Mouse (Mus musculus) megakaryocyte, embryonic 14.5 days (primary cell): ENCODE results near the gene 2010111I01Rik. TPM values are rescaled to one million over a fixed set of nuclear protein-coding genes. Genes with fewer than 3 reads are reported as not detected.
"Not testable (repeated sequence)": the region's sequence is repeated elsewhere in the genome, so short reads cannot be mapped to it uniquely, and the experiment has no call there.

Source experiments
- H3K27me3 ChIP-seq: replicated peaks from 2 replicates; pipeline ENCODE3; 2012; ENCODE audit warnings: inconsistent platforms
- H3K36me3 ChIP-seq: replicated peaks from 2 replicates; pipeline ENCODE3; 2012; ENCODE audit warnings: low read length, inconsistent platforms, mixed read lengths
- H3K4me1 ChIP-seq: 2 replicates; pipeline ENCODE4 v1.6.1; 2012; ENCODE audit warnings: inconsistent platforms
- H3K4me3 ChIP-seq: replicated peaks from 2 replicates; pipeline ENCODE3; 2012; ENCODE audit warnings: moderate library complexity, mild to moderate bottlenecking, inconsistent platforms
- H3K9me3 ChIP-seq: 2 replicates; pipeline ENCODE4 v1.6.1; 2012; ENCODE audit warnings: inconsistent platforms
- FLI1 ChIP-seq: IDR thresholded peaks from 2 replicates; pipeline ENCODE4 v1.6.1; 2012; ENCODE audit warnings: low read length, inconsistent platforms, mixed read lengths
- GATA1 ChIP-seq: IDR thresholded peaks from 3 replicates; pipeline ENCODE4 v1.6.1; 2012; ENCODE audit warnings: mixed read lengths, low read length, inconsistent platforms, borderline replicate concordance
- polyA plus RNA-seq: library from polyadenylated mRNA; stranded (reverse); fragments of >175 nt; gene quantifications from 2 replicates; pipeline ENCODE4 v1.2.3, GENCODE M21; 2012; ENCODE audit warnings: low replicate concordance; ENCODE audit not compliant: insufficient read depth

The 2010111I01Rik gene
- polyA plus RNA-seq, 1 experiment, result 46.5 TPM

DNA sequence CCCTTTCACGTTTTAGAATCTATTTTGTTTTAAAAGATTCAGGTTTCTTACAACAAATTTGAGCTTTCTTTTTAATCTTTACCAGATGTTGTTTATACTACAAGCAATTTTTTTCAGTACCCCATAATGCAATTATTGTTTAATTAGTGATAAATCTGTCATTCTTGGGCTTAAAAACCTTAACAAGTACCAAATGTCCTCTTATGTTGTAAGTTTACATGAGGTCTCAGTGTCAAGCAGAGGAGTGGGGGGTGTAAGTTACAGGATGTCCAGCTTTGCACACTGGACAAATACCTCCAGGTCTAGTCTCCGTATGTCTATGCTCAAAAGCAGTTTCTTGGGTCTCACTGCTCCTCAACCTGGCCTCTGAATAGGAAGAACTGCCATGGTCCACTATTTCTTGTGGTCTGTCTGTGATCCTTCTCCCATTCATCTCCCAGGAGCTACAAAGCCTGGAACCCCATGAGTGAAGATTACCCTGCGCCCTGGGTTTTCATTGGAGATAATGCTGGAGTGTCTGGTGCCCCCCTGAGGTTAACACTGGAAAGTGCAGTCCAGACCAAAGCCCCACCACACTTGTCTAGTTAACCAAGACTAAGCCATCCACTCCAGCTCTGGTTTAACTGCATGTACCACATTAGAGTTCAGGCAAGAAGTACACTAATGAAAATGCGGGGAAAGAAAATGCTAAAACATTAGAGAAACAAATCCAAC, 370.9 kb downstream of the 2010111I01Rik start:
- H3K36me3 ChIP-seq, result no peaks in the 10 kb centered on the region
- H3K4me3 ChIP-seq, result no peak overlapping the region
- no peaks in the 10 kb centered on the region; the same call in 1 of the 2 replicates for H3K4me1 ChIP-seq
- H3K27me3 ChIP-seq, result peaks cover 28% of the 10 kb centered on the region
- no peaks in the 10 kb centered on the region for H3K9me3 ChIP-seq
- TF ChIP-seq FLI1 (no peak), GATA1 (no peak)

GRCm38 (mm10) chr13:63336335-63336734, 371.6 kb downstream of the 2010111I01Rik start:
- no peaks in the 10 kb centered on the region; the same call in none of the 2 replicates for H3K4me1 ChIP-seq
- TF ChIP-seq FLI1 (no peak), GATA1 (no peak)
- H3K27me3 ChIP-seq, result peaks cover 32% of the 10 kb centered on the region
- no peaks in the 10 kb centered on the region for H3K36me3 ChIP-seq
- H3K4me3 ChIP-seq, result no peak overlapping the region
- H3K9me3 ChIP-seq, result no peaks in the 10 kb centered on the region

- no peak overlapping the region for H3K4me3 ChIP-seq
- peaks cover 42% of the 10 kb centered on the region for H3K27me3 ChIP-seq
- H3K4me1 ChIP-seq, result peaks cover 10% of the 10 kb centered on the region
- TF ChIP-seq GATA1 (no peak), FLI1 (no peak)
- H3K36me3 ChIP-seq, result no peaks in the 10 kb centered on the region
- H3K9me3 ChIP-seq, result no peaks in the 10 kb centered on the region
Measured at GRCm38 (mm10) chr13:63337239-63337960, 372.7 kb downstream of the 2010111I01Rik start.

GRCm38 (mm10) chr13:63339946-63340345, 375.3 kb downstream of the 2010111I01Rik start:
- peaks cover 43% of the 10 kb centered on the region for H3K27me3 ChIP-seq
- no peaks in the 10 kb centered on the region for H3K9me3 ChIP-seq
- TF ChIP-seq FLI1 (no peak), GATA1 (no peak)

DNA sequence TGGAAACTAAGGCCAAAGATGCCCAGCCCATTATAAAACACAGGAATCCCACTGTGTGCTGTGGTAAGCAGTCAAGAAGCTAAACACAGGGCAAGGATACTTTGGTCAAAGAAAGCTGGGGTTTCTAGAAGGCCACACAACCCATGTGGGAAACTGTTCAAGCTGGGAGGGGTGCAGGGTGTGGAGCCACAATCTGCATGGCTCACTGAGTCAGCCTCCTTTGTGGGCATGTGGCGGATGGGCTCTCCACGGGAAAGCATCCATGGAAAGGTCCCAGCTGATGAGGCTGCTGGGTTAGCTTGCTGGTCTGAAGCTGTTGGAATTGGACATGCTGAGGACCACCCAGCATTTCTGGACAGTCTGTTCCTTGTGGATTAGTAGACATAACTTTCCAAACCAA, 378.1 kb downstream of the 2010111I01Rik start:
- TF ChIP-seq GATA1, result no peak
- TF ChIP-seq FLI1, result no peak
- H3K4me3 ChIP-seq, result no peak overlapping the region
- peaks cover 29% of the 10 kb centered on the region for H3K4me1 ChIP-seq
- peaks cover 34% of the 10 kb centered on the region for H3K27me3 ChIP-seq
- H3K36me3 ChIP-seq, result no peaks in the 10 kb centered on the region
- H3K9me3 ChIP-seq, result no peaks in the 10 kb centered on the region

More at GRCm38 (mm10) chr13:63339946-63340345, 375.3 kb downstream of the 2010111I01Rik start:
- Histone ChIP-seq H3K4me3 (no peak overlapping the region), H3K36me3 (no peaks in the 10 kb centered on the region), H3K4me1 (peaks cover 22% of the 10 kb centered on the region)

DNA sequence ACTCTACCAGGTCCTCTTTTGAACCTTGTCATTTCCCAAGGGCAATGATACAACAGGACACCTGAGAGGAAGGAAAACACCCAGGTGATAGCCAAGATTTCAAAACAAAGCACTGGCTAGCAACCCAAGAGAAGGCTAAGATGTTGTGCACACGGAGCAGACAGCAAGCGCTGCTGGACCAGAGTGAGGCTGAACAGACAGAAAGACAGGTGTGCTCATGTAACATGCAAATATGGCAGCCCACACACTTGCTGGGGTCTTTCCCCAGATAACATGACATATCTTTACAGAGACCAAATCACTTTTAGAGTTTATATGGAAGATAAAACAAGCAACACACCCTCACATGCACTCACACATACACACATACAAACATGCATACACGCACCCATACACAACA, 379.8 kb downstream of the 2010111I01Rik start:
- no peak overlapping the region for H3K4me3 ChIP-seq
- no peak for TF ChIP-seq FLI1
- TF ChIP-seq GATA1, result no peak

DNA sequence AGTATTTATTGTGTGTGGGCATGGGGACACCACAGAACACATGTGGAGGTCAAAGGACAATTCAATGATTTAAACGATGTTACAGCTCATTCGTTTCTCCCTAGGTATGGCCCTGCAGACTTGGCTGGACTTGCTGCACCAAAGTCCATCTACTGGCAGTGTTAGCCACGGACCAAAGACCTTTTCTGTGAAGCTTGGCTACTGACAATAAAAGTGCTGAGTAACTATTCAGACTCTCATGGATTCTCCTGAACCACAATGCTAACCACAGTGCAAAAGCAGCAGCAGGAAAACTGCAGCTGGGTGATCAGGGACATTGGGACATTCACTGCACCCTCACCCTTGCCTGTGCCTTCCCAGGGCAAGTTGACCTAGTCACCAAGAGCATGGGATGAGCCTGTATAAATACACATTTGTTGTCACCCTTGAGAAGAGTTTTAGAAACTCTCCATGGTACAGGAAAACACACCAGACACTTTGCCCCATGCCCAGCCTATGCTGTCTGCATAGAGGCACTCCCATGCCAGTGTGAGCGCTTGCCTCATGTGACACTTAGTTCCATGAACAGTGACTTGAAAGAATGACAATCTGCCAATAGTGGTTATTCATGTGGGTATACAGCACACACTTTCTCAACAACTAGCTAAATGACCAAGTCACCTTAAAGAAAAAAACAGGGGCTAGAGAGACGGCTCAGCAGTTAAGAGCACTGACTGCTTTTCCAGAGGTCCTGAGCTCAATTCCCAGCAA, 381.0 kb downstream of the 2010111I01Rik start:
- peaks cover 29% of the 10 kb centered on the region for H3K4me1 ChIP-seq

More for the DNA sequence above, 379.8 kb downstream of the 2010111I01Rik start:
- Histone ChIP-seq H3K36me3 (no peaks in the 10 kb centered on the region), H3K9me3 (no peaks in the 10 kb centered on the region), H3K4me1 (peaks cover 29% of the 10 kb centered on the region), H3K27me3 (peaks cover 35% of the 10 kb centered on the region)

GRCm38 (mm10) chr13:63347639-63348038, 382.9 kb downstream of the 2010111I01Rik start:
- TF ChIP-seq FLI1 (no peak), GATA1 (no peak)
- no peak overlapping the region for H3K4me3 ChIP-seq
- no peaks in the 10 kb centered on the region for H3K9me3 ChIP-seq
- peaks cover 16% of the 10 kb centered on the region for H3K4me1 ChIP-seq
- no peaks in the 10 kb centered on the region for H3K36me3 ChIP-seq
- peaks cover 33% of the 10 kb centered on the region for H3K27me3 ChIP-seq

More for the DNA sequence above, 381.0 kb downstream of the 2010111I01Rik start:
- TF ChIP-seq GATA1, result no peak
- no peak overlapping the region for H3K4me3 ChIP-seq
- H3K36me3 ChIP-seq, result no peaks in the 10 kb centered on the region
- no peaks in the 10 kb centered on the region for H3K9me3 ChIP-seq
- H3K27me3 ChIP-seq, result peaks cover 39% of the 10 kb centered on the region

DNA sequence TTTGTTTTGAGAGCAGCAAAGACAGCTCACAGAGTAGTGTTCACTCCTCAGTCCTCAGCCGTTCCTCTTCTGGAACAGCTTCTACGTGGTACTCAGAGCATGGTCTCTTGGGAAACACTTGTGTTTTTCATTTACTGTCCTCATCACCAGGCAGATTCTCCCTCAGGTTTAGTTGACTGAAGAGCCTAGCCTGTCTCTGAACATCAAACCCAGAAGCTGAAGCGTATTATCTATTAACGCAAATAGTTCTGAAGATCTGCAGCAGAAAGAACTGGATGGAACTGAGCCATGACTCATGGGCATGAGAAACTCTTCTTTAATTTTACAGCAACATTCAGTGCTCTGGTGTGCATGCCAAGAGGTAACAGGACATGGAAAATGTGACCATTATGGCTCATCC, 385.4 kb downstream of the 2010111I01Rik start:
- no peak overlapping the region for H3K4me3 ChIP-seq
- no peaks in the 10 kb centered on the region for H3K36me3 ChIP-seq
- no peaks in the 10 kb centered on the region for H3K9me3 ChIP-seq
- peaks cover 8% of the 10 kb centered on the region for H3K4me1 ChIP-seq
- H3K27me3 ChIP-seq, result peaks cover 29% of the 10 kb centered on the region
- TF ChIP-seq GATA1 (no peak), FLI1 (no peak)

- peaks cover 32% of the 10 kb centered on the region for H3K27me3 ChIP-seq
- H3K36me3 ChIP-seq, result not testable (repeated sequence)
Measured at GRCm38 (mm10) chr13:63353312-63353711, 388.6 kb downstream of the 2010111I01Rik start.

More at GRCm38 (mm10) chr13:63353312-63353711, 388.6 kb downstream of the 2010111I01Rik start:
- H3K9me3 ChIP-seq, H3K4me1 ChIP-seq, H3K4me3 ChIP-seq: not testable (repeated sequence)
